Mouse (Mus musculus) heart, embryonic 11.5 days (tissue): ENCODE measurements at regions not wholly inside any gene's neighbourhood (a gene's known extent, or its start where the extent isn't known, plus 50 kb on each side); places are given as distances from the start of the nearest gene placed in this dataset.

Source experiments
- ATAC-seq: fragments of 200-750 bp; cut with Nextera tagmentation; replicated peaks from 2 replicates; pipeline ENCODE4 v1.8.0; 2017; ENCODE audit warnings: moderate library complexity; ENCODE audit not compliant: insufficient number of reproducible peaks, low FRiP score, low TSS enrichment
- H3K27ac ChIP-seq: fragments of 300-500 bp; sonication (generic); 2 replicates; pipeline ENCODE4 v1.5.1; 2014; ENCODE audit warnings: mild to moderate bottlenecking, low read depth, low read length
- H3K27me3 ChIP-seq: fragments of 300-500 bp; sonication (generic); 2 replicates; pipeline ENCODE4 v1.6.1; 2014; ENCODE audit warnings: mild to moderate bottlenecking, low read length, mixed read lengths; ENCODE audit not compliant: control insufficient read depth, insufficient read depth
- H3K36me3 ChIP-seq: fragments of 300-500 bp; sonication (generic); 2 replicates; pipeline ENCODE4 v1.6.1; 2014; ENCODE audit warnings: mild to moderate bottlenecking, low read length, moderate library complexity, mixed read lengths; ENCODE audit not compliant: control insufficient read depth, insufficient read depth
- H3K4me1 ChIP-seq: fragments of 300-500 bp; sonication (generic); 2 replicates; pipeline ENCODE4 v1.6.1; 2014; ENCODE audit warnings: low read length; ENCODE audit not compliant: control insufficient read depth, insufficient read depth
- H3K4me2 ChIP-seq: fragments of 300-500 bp; sonication (generic); 2 replicates; pipeline ENCODE4 v1.6.1; 2014; ENCODE audit warnings: mild to moderate bottlenecking, moderate library complexity
- H3K4me3 ChIP-seq: fragments of 300-500 bp; sonication (generic); 2 replicates; pipeline ENCODE4 v1.5.1; 2014; ENCODE audit warnings: low read depth, low read length
- H3K9ac ChIP-seq: fragments of 300-500 bp; sonication (generic); 2 replicates; pipeline ENCODE4 v1.6.1; 2014; ENCODE audit warnings: mild to moderate bottlenecking, low read depth, low read length, moderate library complexity
- H3K9me3 ChIP-seq: fragments of 300-500 bp; sonication (generic); replicated peaks from 2 replicates; pipeline ENCODE4 v1.6.1; 2016; ENCODE audit warnings: low read length; ENCODE audit not compliant: control insufficient read depth
- WGBS: fragments of 180-500 bp; shearing (Covaris S2); extraction: QIAGEN DNeasy Blood & Tissue Kit; methylation state at CpG from one replicate; pipeline ENCODE4 v1.1.7; 2014; ENCODE audit not compliant: insufficient replicate concordance; 5-methylcytosine and 5-hydroxymethylcytosine counted together

- H3K4me1 ChIP-seq: no peaks in the 10 kb centered on the region
- no peak overlapping the region for H3K4me2 ChIP-seq
- no peaks in the 10 kb centered on the region for H3K9me3 ChIP-seq
- no peak overlapping the region for H3K9ac ChIP-seq
- H3K27ac ChIP-seq: no peak overlapping the region
- H3K36me3 ChIP-seq: no peaks in the 10 kb centered on the region
- no peak for ATAC-seq
- no peak overlapping the region for H3K4me3 ChIP-seq
- H3K27me3 ChIP-seq: no peaks in the 10 kb centered on the region
- 91% methylated on average over 4 of the region's 4 CpGs for WGBS
These were observed 196.1 kb upstream of the A430005L14Rik start for GRCm38 (mm10) chr4:153760934-153761333.

GRCm38 (mm10) chr4:153763413-153763812, 193.6 kb upstream of the A430005L14Rik start:
- no peaks in the 10 kb centered on the region for H3K36me3 ChIP-seq
- WGBS: 82% methylated on average over 10 of the region's 10 CpGs
- no peaks in the 10 kb centered on the region for H3K27me3 ChIP-seq
- H3K9ac ChIP-seq: no peak overlapping the region
- no peak overlapping the region for H3K4me2 ChIP-seq
- H3K4me3 ChIP-seq: no peak overlapping the region
- ATAC-seq: no peak
- no peaks in the 10 kb centered on the region for H3K9me3 ChIP-seq
- H3K4me1 ChIP-seq: no peaks in the 10 kb centered on the region
- no peak overlapping the region for H3K27ac ChIP-seq

GRCm38 (mm10) chr4:153767713-153768112, 189.3 kb upstream of the A430005L14Rik start:
- 81% methylated on average over 9 of the region's 9 CpGs for WGBS
- H3K36me3 ChIP-seq: no peaks in the 10 kb centered on the region
- no peak overlapping the region for H3K9ac ChIP-seq
- peak overlapping the region; percentile 16; the same call in 1 of the 2 replicates for H3K27ac ChIP-seq
- H3K27me3 ChIP-seq: no peaks in the 10 kb centered on the region
- no peak for ATAC-seq
- H3K4me1 ChIP-seq: 0 out of 2 replicates have a peak, but pooled peaks cover 4% of the 10 kb centered on the region
- H3K4me2 ChIP-seq: no peak overlapping the region
- H3K4me3 ChIP-seq: no peak overlapping the region
- no peaks in the 10 kb centered on the region for H3K9me3 ChIP-seq

- Histone ChIP-seq H3K27me3 (no peaks in the 10 kb centered on the region), H3K4me2 (no peak overlapping the region), H3K36me3 (no peaks in the 10 kb centered on the region), H3K9ac (no peak overlapping the region), H3K4me3 (no peak overlapping the region), H3K9me3 (peaks cover 5% of the 10 kb centered on the region; the same call in 1 of the 2 replicates), H3K27ac (peak overlapping the region; percentile 16; the same call in 1 of the 2 replicates), H3K4me1 (0 out of 2 replicates have a peak, but pooled peaks cover 4% of the 10 kb centered on the region)
- ATAC-seq: no peak
- WGBS: 11% methylated on average over 3 of the region's 3 CpGs
These were observed 188.7 kb upstream of the A430005L14Rik start for GRCm38 (mm10) chr4:153768350-153768749.

GRCm38 (mm10) chr4:153770675-153771074, 186.4 kb upstream of the A430005L14Rik start:
- WGBS: 66% methylated on average over 5 of the region's 5 CpGs
- Histone ChIP-seq H3K36me3 (no peaks in the 10 kb centered on the region), H3K9me3 (peaks cover 5% of the 10 kb centered on the region; the same call in 1 of the 2 replicates), H3K4me3 (no peak overlapping the region), H3K4me1 (0 out of 2 replicates have a peak, but pooled peaks cover 4% of the 10 kb centered on the region), H3K4me2 (no peak overlapping the region), H3K9ac (no peak overlapping the region), H3K27ac (no peak overlapping the region), H3K27me3 (no peaks in the 10 kb centered on the region)
- no peak for ATAC-seq

GRCm38 (mm10) chr4:153780501-153780900, 176.5 kb upstream of the A430005L14Rik start:
- 71% methylated on average over 2 of the region's 2 CpGs for WGBS
- H3K36me3 ChIP-seq: no peaks in the 10 kb centered on the region

GRCm38 (mm10) chr4:153781271-153781670, 175.8 kb upstream of the A430005L14Rik start:
- Histone ChIP-seq H3K27me3 (no peaks in the 10 kb centered on the region), H3K9ac (no peak overlapping the region), H3K9me3 (no peaks in the 10 kb centered on the region), H3K4me2 (no peak overlapping the region), H3K27ac (no peak overlapping the region), H3K36me3 (no peaks in the 10 kb centered on the region), H3K4me3 (no peak overlapping the region), H3K4me1 (no peaks in the 10 kb centered on the region)
- 75% methylated on average over 7 of the region's 7 CpGs for WGBS
- no peak for ATAC-seq

More at GRCm38 (mm10) chr4:153780501-153780900, 176.5 kb upstream of the A430005L14Rik start:
- no peak for ATAC-seq
- Histone ChIP-seq H3K4me1 (no peaks in the 10 kb centered on the region), H3K9ac (no peak overlapping the region), H3K4me2 (no peak overlapping the region), H3K4me3 (no peak overlapping the region), H3K27me3 (no peaks in the 10 kb centered on the region), H3K9me3 (no peaks in the 10 kb centered on the region), H3K27ac (no peak overlapping the region)

GRCm38 (mm10) chr4:153781981-153782521, 175.0 kb upstream of the A430005L14Rik start:
- H3K9me3 ChIP-seq: no peaks in the 10 kb centered on the region
- no peaks in the 10 kb centered on the region for H3K27me3 ChIP-seq
- no peaks in the 10 kb centered on the region for H3K36me3 ChIP-seq
- ATAC-seq: no peak
- H3K9ac ChIP-seq: no peak overlapping the region
- 74% methylated on average over 10 of the region's 10 CpGs for WGBS
- no peaks in the 10 kb centered on the region for H3K4me1 ChIP-seq
- H3K4me3 ChIP-seq: no peak overlapping the region
- H3K4me2 ChIP-seq: no peak overlapping the region
- no peak overlapping the region for H3K27ac ChIP-seq

- Histone ChIP-seq H3K27ac (no peak overlapping the region), H3K27me3 (no peaks in the 10 kb centered on the region), H3K9ac (no peak overlapping the region), H3K4me3 (no peak overlapping the region), H3K4me1 (no peaks in the 10 kb centered on the region), H3K9me3 (no peaks in the 10 kb centered on the region), H3K36me3 (no peaks in the 10 kb centered on the region), H3K4me2 (no peak overlapping the region)
- 84% methylated on average over 11 of the region's 11 CpGs for WGBS
- ATAC-seq: no peak
These were observed 172.6 kb upstream of the A430005L14Rik start for GRCm38 (mm10) chr4:153784401-153784800.
